Mouse (Mus musculus) stomach, embryonic 16.5 days (tissue): ENCODE data around the gene Mccc1. TPM values are rescaled to one million over a fixed set of nuclear protein-coding genes. Genes with fewer than 3 reads are reported as not detected.

ENCODE experiments used
- ATAC-seq: fragments of 200-750 bp; cut with Nextera tagmentation; 2 replicates; pipeline ENCODE4 v1.8.0; 2017; ENCODE audit warnings: moderate number of reproducible peaks, moderate TSS enrichment; ENCODE audit not compliant: insufficient read depth, low FRiP score
- H3K27ac ChIP-seq: fragments of 300-500 bp; sonication (generic); 2 replicates; pipeline ENCODE4 v1.5.1; 2014; ENCODE audit warnings: low read length
- H3K27me3 ChIP-seq: fragments of 300-500 bp; sonication (generic); 2 replicates; pipeline ENCODE4 v1.6.1; 2014; ENCODE audit warnings: low read length, control low read depth, mixed read lengths; ENCODE audit not compliant: control insufficient read depth, insufficient read depth
- H3K36me3 ChIP-seq: fragments of 300-500 bp; sonication (generic); 2 replicates; pipeline ENCODE4 v1.6.1; 2014; ENCODE audit warnings: low read length; ENCODE audit not compliant: control insufficient read depth, insufficient read depth
- H3K4me1 ChIP-seq: fragments of 300-500 bp; sonication (generic); 2 replicates; pipeline ENCODE4 v1.6.1; 2014; ENCODE audit warnings: low read length, control low read depth, mixed read lengths; ENCODE audit not compliant: control insufficient read depth, insufficient read depth
- H3K4me2 ChIP-seq: fragments of 300-500 bp; sonication (generic); 2 replicates; pipeline ENCODE4 v1.6.1; 2014; ENCODE audit warnings: low read depth, low read length, mixed read lengths
- H3K4me3 ChIP-seq: fragments of 300-500 bp; sonication (generic); replicated peaks from 2 replicates; pipeline ENCODE4 v1.5.1; 2014; ENCODE audit warnings: mild to moderate bottlenecking, low read length
- H3K9ac ChIP-seq: fragments of 300-500 bp; sonication (generic); 2 replicates; pipeline ENCODE4 v1.6.1; 2014; ENCODE audit warnings: low read length
- H3K9me3 ChIP-seq: fragments of 300-500 bp; sonication (generic); replicated peaks from 2 replicates; pipeline ENCODE4 v1.6.1; 2016; ENCODE audit warnings: low read length, control low read depth; ENCODE audit not compliant: control insufficient read depth
- WGBS: fragments of 180-500 bp; shearing (Covaris S2); extraction: QIAGEN DNeasy Blood & Tissue Kit; methylation state at CpG from one replicate; pipeline ENCODE4 v1.1.7; 2014; 5-methylcytosine and 5-hydroxymethylcytosine counted together
- polyA plus RNA-seq: library from polyadenylated mRNA; unstranded; fragments of >200 nt; fragmentation: Nextera tagmentation; extraction: Ambion mirVana; gene quantifications from 2 replicates; pipeline ENCODE4 v1.2.1, GENCODE M21; 2015

Gene Mccc1
- polyA plus RNA-seq, 1 experiment from 2014 or later, result 34.1 TPM

DNA sequence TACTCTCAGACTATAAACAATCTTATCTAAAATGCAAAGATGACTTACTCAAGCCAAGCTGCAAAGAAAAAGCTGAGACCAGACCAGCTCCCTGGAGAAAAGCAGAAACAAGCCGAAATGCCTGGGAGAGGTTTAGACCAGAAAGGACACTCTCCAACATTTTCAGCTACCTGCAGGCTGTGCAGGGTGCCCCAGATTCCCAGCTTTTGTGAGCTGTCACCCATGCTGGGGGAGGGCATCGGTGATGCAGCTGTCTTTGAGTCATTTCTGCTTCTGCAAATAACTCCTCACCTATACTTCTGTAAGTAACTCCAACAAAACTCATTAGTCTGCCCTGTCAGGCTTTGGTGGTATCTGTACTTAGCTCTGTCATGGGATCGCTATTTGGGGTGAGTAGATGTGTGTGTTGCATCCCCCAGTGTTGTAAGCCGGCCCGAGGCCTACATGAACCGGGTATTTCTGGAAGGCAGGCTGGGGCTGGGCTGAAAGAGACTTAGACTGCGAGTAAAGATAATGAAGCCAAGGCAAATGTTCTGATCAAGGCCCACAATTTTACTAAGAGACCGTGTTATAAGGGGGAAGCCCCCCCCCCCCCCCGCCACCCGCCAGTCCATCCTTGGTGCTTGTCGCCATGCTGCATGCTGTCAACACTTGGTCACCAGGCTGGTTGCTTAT, 45.4 kb downstream of the Mccc1 start:
- WGBS, result 92% methylated on average over 11 of the region's 11 CpGs
- Histone ChIP-seq H3K27ac (no peak overlapping the region), H3K27me3 (no peaks in the 10 kb centered on the region), H3K9ac (no peak overlapping the region), H3K4me1 (no peaks in the 10 kb centered on the region), H3K4me2 (no peak overlapping the region), H3K4me3 (no peak overlapping the region), H3K9me3 (no peaks in the 10 kb centered on the region), H3K36me3 (no peaks in the 10 kb centered on the region; the same call in 1 of the 2 replicates)
- ATAC-seq, result no peak

- Histone ChIP-seq H3K27me3 (no peaks in the 10 kb centered on the region), H3K36me3 (no peaks in the 10 kb centered on the region), H3K9ac (no peak overlapping the region), H3K4me3 (no peak overlapping the region), H3K4me2 (no peak overlapping the region), H3K4me1 (no peaks in the 10 kb centered on the region), H3K27ac (no peak overlapping the region), H3K9me3 (no peaks in the 10 kb centered on the region)
- WGBS, result 78% methylated on average over 6 of the region's 6 CpGs
- ATAC-seq, result no peak
These were observed 46.7 kb downstream of the Mccc1 start for GRCm38 (mm10) chr3:35953816-35954215.

DNA sequence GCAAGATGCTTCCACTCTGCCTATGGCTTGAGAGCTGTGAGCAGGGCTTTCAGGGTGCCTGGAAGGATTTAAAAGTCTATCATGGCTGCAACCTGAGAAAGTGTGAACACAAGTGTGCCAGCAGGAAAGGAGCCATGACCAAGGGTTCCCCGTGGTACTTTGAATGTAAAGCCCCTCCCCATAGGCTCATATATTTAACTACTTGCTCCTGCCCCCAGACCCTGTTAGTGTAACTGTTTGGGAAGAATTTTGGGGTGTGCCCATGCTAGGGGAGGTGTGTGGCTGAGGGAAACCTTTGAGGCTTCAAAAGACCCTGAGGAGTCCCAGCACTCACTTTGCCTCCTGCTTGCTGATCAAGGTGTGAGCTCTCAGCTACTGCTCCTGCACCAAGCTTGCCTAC, 47.3 kb downstream of the Mccc1 start:
- H3K4me1 ChIP-seq, result no peaks in the 10 kb centered on the region
- no peak overlapping the region for H3K27ac ChIP-seq
- no peak overlapping the region for H3K4me3 ChIP-seq
- no peaks in the 10 kb centered on the region for H3K9me3 ChIP-seq
- 46% methylated on average over 1 of the region's 1 CpGs for WGBS
- H3K4me2 ChIP-seq, result no peak overlapping the region
- no peak for ATAC-seq
- H3K9ac ChIP-seq, result no peak overlapping the region
- H3K36me3 ChIP-seq, result no peaks in the 10 kb centered on the region
- no peaks in the 10 kb centered on the region for H3K27me3 ChIP-seq

GRCm38 (mm10) chr3:35948197-35948596, 52.3 kb downstream of the Mccc1 start:
- Histone ChIP-seq H3K9me3 (no peaks in the 10 kb centered on the region), H3K9ac (no peak overlapping the region), H3K4me3 (no peak overlapping the region), H3K27me3 (no peaks in the 10 kb centered on the region), H3K4me1 (no peaks in the 10 kb centered on the region), H3K36me3 (no peaks in the 10 kb centered on the region), H3K27ac (no peak overlapping the region), H3K4me2 (no peak overlapping the region)
- no peak for ATAC-seq
- WGBS, result 87% methylated on average over 7 of the region's 7 CpGs

DNA sequence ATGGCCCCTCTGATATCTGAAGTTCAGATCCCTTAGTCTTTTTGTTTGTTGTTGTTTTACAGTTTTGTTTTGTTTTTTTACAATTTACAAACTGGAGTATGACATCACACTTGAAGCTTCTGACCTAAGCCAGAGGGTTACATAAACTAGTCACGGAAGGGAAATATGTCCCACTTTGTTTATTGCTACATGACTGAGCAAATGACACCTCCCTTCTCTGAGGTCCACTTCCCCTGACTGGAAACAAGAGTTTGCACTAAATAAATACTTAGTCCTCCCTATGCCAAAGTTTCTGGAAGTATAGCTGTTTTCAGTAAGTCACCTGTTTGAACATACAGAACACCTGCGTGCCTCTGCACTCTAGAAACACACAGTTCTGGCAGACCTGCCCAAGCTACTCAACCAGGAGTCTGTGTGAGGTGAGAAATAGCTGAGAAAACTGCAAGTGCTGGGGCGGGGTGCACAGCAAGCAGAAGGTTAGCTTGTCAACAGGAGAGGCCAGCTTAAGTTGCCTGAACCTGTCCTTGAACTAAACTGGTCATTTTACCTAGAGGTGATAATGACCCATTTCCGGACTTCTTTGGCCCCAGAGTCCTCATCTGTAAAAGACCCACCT, 59.9 kb downstream of the Mccc1 start:
- no peak overlapping the region for H3K27ac ChIP-seq
- no peak overlapping the region for H3K9ac ChIP-seq
- WGBS, result 78% methylated on average over 4 of the region's 4 CpGs
- no peak for ATAC-seq
- no peaks in the 10 kb centered on the region for H3K27me3 ChIP-seq
- no peak overlapping the region for H3K4me3 ChIP-seq
- H3K4me1 ChIP-seq, result no peaks in the 10 kb centered on the region
- H3K36me3 ChIP-seq, result no peaks in the 10 kb centered on the region
- H3K4me2 ChIP-seq, result no peak overlapping the region
- H3K9me3 ChIP-seq, result no peaks in the 10 kb centered on the region

DNA sequence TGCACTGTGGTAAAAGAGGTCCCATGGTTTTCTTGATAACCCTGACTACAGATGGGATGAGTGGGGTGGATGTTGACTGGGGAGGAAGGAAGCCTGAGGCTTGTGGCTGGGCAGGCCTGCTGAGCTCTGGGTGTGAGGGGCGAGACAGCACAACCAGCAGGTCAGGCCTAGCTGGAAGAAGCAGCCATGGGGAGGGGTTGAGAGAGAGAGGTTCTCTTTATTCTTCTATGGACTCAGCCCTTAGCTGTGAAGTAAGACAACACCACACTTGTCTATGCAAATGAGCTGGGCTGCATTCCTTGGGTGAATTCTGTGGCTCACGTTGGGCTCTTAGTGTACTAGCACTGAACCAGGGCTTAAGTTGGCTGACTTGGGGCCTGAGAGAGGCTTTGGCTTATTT, 60.4 kb downstream of the Mccc1 start:
- Histone ChIP-seq H3K9me3 (no peaks in the 10 kb centered on the region), H3K4me1 (no peaks in the 10 kb centered on the region), H3K4me2 (no peak overlapping the region), H3K27ac (no peak overlapping the region; the same call in 1 of the 2 replicates), H3K27me3 (no peaks in the 10 kb centered on the region), H3K9ac (no peak overlapping the region), H3K4me3 (no peak overlapping the region), H3K36me3 (no peaks in the 10 kb centered on the region)
- ATAC-seq, result no peak; the same call in 1 of the 2 replicates
- 33% methylated on average over 2 of the region's 2 CpGs for WGBS

GRCm38 (mm10) chr3:35937345-35937744, 63.1 kb downstream of the Mccc1 start, which contains the start of gene Dcun1d1:
Gene Dcun1d1, minus strand, starts transcription at chr3:35937445.
- no peak for ATAC-seq
- H3K27ac ChIP-seq, result no peak within 1 kb of the TSS
- peaks cover 6% of the 10 kb centered on the region; the same call in 1 of the 2 replicates for H3K4me1 ChIP-seq
- H3K9ac ChIP-seq, result no peak within 1 kb of the TSS
- 91% methylated on average over 6 of the region's 6 CpGs for WGBS
- H3K36me3 ChIP-seq, result no peaks in the 10 kb centered on the region
- no peak within 1 kb of the TSS for H3K4me3 ChIP-seq
- H3K9me3 ChIP-seq, result no peaks in the 10 kb centered on the region
- H3K27me3 ChIP-seq, result no peaks in the 10 kb centered on the region
- no peak within 1 kb of the TSS for H3K4me2 ChIP-seq

DNA sequence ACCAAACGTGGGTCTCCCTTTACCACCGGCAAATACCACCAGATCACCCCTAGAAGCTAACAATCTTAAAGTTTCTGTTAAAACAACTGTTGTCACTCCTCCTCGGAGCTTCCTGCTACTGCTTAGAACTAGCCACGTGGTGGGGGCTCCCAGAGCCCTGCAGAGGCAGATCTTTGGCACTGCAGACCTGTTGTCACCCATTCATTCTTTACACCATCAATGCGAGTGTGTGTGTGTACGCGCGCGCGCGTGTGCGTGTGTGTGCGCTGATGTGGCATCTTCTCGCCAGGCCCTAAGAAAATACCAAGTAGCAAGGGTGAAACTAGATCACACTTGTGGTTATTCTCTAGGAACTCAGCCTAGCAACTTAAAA, 67.1 kb downstream of the Mccc1 start:
- H3K4me2 ChIP-seq, result peak overlapping the region; percentile 88
- ATAC-seq, result 0 out of 2 replicates have a peak, but pooled peaks have one; percentile 34
- H3K4me1 ChIP-seq, result peaks cover 13% of the 10 kb centered on the region; the same call in 1 of the 2 replicates
- H3K36me3 ChIP-seq, result no peaks in the 10 kb centered on the region
- H3K9ac ChIP-seq, result peak overlapping the region; percentile 99
- no peaks in the 10 kb centered on the region for H3K27me3 ChIP-seq
- no peaks in the 10 kb centered on the region for H3K9me3 ChIP-seq
- WGBS, result 0% methylated on average over 14 of the region's 14 CpGs
- peak overlapping the region; percentile 89 for H3K4me3 ChIP-seq
- H3K27ac ChIP-seq, result peak overlapping the region; percentile 92

DNA sequence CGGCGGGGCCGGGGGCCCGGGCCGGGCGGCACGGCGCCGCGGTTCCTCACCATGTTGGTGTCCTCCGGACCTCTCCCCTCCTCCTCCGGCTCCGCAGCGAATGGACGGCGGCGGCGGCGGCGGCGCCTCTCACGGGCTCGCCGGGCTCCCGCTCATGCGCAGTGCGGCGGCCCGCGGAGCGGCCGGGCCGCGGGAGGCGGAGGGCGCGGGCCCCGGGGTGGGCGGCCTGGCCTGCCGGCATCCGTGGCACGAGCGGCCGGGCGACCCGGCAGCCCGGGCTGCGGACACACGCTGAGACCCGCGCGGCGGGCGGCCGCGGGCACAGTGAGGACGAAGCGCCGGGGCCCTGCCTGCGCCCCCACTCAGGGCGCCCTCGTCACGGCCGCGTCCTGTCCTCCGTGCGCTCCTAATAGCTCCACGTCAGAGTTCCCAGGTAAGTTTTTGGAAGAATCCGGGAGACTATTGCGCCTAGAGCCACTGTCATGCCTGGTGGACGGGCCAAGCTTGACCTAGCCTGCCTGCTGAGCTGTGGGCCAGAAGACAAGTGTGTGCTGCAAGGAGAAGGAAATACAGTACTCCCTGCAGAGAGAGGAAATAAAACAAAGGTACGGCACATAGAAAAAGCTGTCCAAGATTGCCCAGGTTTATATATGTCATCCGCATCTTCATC, 67.6 kb downstream of the Mccc1 start:
- peaks cover 13% of the 10 kb centered on the region; the same call in 1 of the 2 replicates for H3K4me1 ChIP-seq
- H3K4me2 ChIP-seq, result peak overlapping the region; percentile 88
- H3K27me3 ChIP-seq, result no peaks in the 10 kb centered on the region
- under 1% methylated on average over 56 of the region's 73 CpGs for WGBS
- ATAC-seq, result peak; percentile 93
- H3K9me3 ChIP-seq, result no peaks in the 10 kb centered on the region
- peak overlapping the region; percentile 99 for H3K9ac ChIP-seq
- peak overlapping the region; percentile 89 for H3K4me3 ChIP-seq
- no peaks in the 10 kb centered on the region for H3K36me3 ChIP-seq
- peak overlapping the region; percentile 92 for H3K27ac ChIP-seq
